Mouse (Mus musculus) midbrain, embryonic 10.5 days (tissue): ENCODE results near the gene Leng8. TPM values are rescaled to one million over a fixed set of nuclear protein-coding genes. Genes with fewer than 3 reads are reported as not detected.

ENCODE experiments used
- DNase-seq: peaks from one replicate; pipeline ENCODE4 v3.0.0-alpha.2; 2017; ENCODE audit warnings: low spot score
- H3K27ac ChIP-seq: fragments of 300-500 bp; sonication (generic); replicated peaks from 2 replicates; pipeline ENCODE4 v1.5.1; 2016; ENCODE audit warnings: mild to moderate bottlenecking
- H3K27me3 ChIP-seq: fragments of 300-500 bp; sonication (generic); 2 replicates; pipeline ENCODE4 v1.6.1; 2016; ENCODE audit warnings: low read depth, mild to moderate bottlenecking; ENCODE audit not compliant: poor library complexity, severe bottlenecking
- H3K36me3 ChIP-seq: fragments of 300-500 bp; sonication (generic); 2 replicates; pipeline ENCODE4 v1.6.1; 2016; ENCODE audit warnings: mild to moderate bottlenecking, moderate library complexity
- H3K4me1 ChIP-seq: fragments of 300-500 bp; sonication (generic); 2 replicates; pipeline ENCODE4 v1.6.1; 2016
- H3K4me3 ChIP-seq: fragments of 300-500 bp; sonication (generic); 2 replicates; pipeline ENCODE4 v1.5.1; 2016; ENCODE audit warnings: mild to moderate bottlenecking, moderate library complexity
- H3K9me3 ChIP-seq: fragments of 300-500 bp; sonication (generic); replicated peaks from 2 replicates; pipeline ENCODE4 v1.6.1; 2016; ENCODE audit warnings: mild to moderate bottlenecking
- WGBS: fragments of 180-500 bp; shearing (Covaris S2); methylation state at CpG from one replicate; pipeline ENCODE4 v1.1.7; 2016; 5-methylcytosine and 5-hydroxymethylcytosine counted together
- polyA plus RNA-seq: library from polyadenylated mRNA; unstranded; fragments of >200 nt; fragmentation: Nextera tagmentation; extraction: Ambion mirVana; gene quantifications from 2 replicates; pipeline ENCODE4 v1.2.1, GENCODE M21; 2016

The Leng8 gene
- polyA plus RNA-seq, 1 experiment from 2014 or later: 63.1 TPM

GRCm38 (mm10) chr7:4144766-4145551 lies 8.1 kb downstream of the Leng8 start:
- no peak overlapping the region for H3K4me3 ChIP-seq
- WGBS: 97% methylated on average over 20 of the region's 20 CpGs

GRCm38 (mm10) chr7:4145552-4146190 lies 8.8 kb downstream of the Leng8 start:
- Histone ChIP-seq H3K27me3 (peaks cover 8% of the 10 kb centered on the region), H3K36me3 (peaks cover 80% of the 10 kb centered on the region), H3K4me3 (no peak overlapping the region), H3K9me3 (no peaks in the 10 kb centered on the region; the same call in 1 of the 2 replicates), H3K27ac (no peak overlapping the region), H3K4me1 (peaks cover 22% of the 10 kb centered on the region)
- 79% methylated on average over 6 of the region's 6 CpGs for WGBS
- no peak for DNase-seq

More at GRCm38 (mm10) chr7:4144766-4145551, 8.1 kb downstream of the Leng8 start:
- no peaks in the 10 kb centered on the region; the same call in 1 of the 2 replicates for H3K9me3 ChIP-seq
- peaks cover 15% of the 10 kb centered on the region for H3K4me1 ChIP-seq
- no peak overlapping the region for H3K27ac ChIP-seq
- H3K27me3 ChIP-seq: peaks cover 1% of the 10 kb centered on the region
- H3K36me3 ChIP-seq: peaks cover 88% of the 10 kb centered on the region
- DNase-seq: no peak

GRCm38 (mm10) chr7:4146241-4147180 lies 9.7 kb downstream of the Leng8 start:
- 97% methylated on average over 23 of the region's 23 CpGs for WGBS
- no peak overlapping the region for H3K4me3 ChIP-seq
- DNase-seq: no peak
- peaks cover 17% of the 10 kb centered on the region for H3K27me3 ChIP-seq
- H3K4me1 ChIP-seq: peaks cover 30% of the 10 kb centered on the region
- H3K9me3 ChIP-seq: no peaks in the 10 kb centered on the region; the same call in 1 of the 2 replicates
- no peak overlapping the region for H3K27ac ChIP-seq
- H3K36me3 ChIP-seq: peaks cover 72% of the 10 kb centered on the region

- Histone ChIP-seq H3K4me1 (peaks cover 31% of the 10 kb centered on the region), H3K36me3 (peaks cover 63% of the 10 kb centered on the region), H3K4me3 (no peak overlapping the region), H3K9me3 (no peaks in the 10 kb centered on the region; the same call in 1 of the 2 replicates), H3K27me3 (peaks cover 25% of the 10 kb centered on the region), H3K27ac (no peak overlapping the region)
- WGBS: 92% methylated on average over 19 of the region's 20 CpGs
- DNase-seq: no peak
Measured at GRCm38 (mm10) chr7:4147371-4147770, 10.5 kb downstream of the Leng8 start.

- H3K4me3 ChIP-seq: 0 out of 2 replicates have a peak overlapping the region, but pooled peaks have one; percentile 80
- 93% methylated on average over 4 of the region's 4 CpGs for WGBS
- H3K27ac ChIP-seq: no peak overlapping the region
- H3K27me3 ChIP-seq: peaks cover 30% of the 10 kb centered on the region
- H3K9me3 ChIP-seq: no peaks in the 10 kb centered on the region; the same call in 1 of the 2 replicates
- peaks cover 31% of the 10 kb centered on the region for H3K4me1 ChIP-seq
- H3K36me3 ChIP-seq: peaks cover 59% of the 10 kb centered on the region
- no peak for DNase-seq
Measured at GRCm38 (mm10) chr7:4147836-4148235, 11.0 kb downstream of the Leng8 start.

GRCm38 (mm10) chr7:4148341-4149208 lies 11.7 kb downstream of the Leng8 start:
- Histone ChIP-seq H3K4me1 (peaks cover 31% of the 10 kb centered on the region), H3K27ac (peak overlapping the region; percentile 85), H3K4me3 (peak overlapping the region; percentile 80), H3K27me3 (peaks cover 35% of the 10 kb centered on the region), H3K9me3 (no peaks in the 10 kb centered on the region; the same call in 1 of the 2 replicates), H3K36me3 (peaks cover 51% of the 10 kb centered on the region)
- no peak for DNase-seq
- 29% methylated on average over 18 of the region's 18 CpGs for WGBS

GRCm38 (mm10) chr7:4149209-4150054 lies 12.6 kb downstream of the Leng8 start:
- H3K27ac ChIP-seq: peak overlapping the region; percentile 85
- peak; percentile 72 for DNase-seq
- H3K4me3 ChIP-seq: peak overlapping the region; percentile 80
- WGBS: under 1% methylated on average over 64 of the region's 64 CpGs
- peaks cover 35% of the 10 kb centered on the region for H3K27me3 ChIP-seq
- H3K4me1 ChIP-seq: peaks cover 31% of the 10 kb centered on the region
- H3K36me3 ChIP-seq: peaks cover 43% of the 10 kb centered on the region
- H3K9me3 ChIP-seq: no peaks in the 10 kb centered on the region; the same call in 1 of the 2 replicates

GRCm38 (mm10) chr7:4150059-4150541 lies 13.3 kb downstream of the Leng8 start, which contains the start of gene Leng9:
Gene Leng9 (minus strand): TSS chr7:4150374.
- H3K4me1 ChIP-seq: peaks cover 34% of the 10 kb centered on the region
- no peak for DNase-seq
- no peaks in the 10 kb centered on the region; the same call in 1 of the 2 replicates for H3K9me3 ChIP-seq
- peak within 1 kb of the TSS; percentile 85 for H3K27ac ChIP-seq
- 2% methylated on average over 14 of the region's 14 CpGs for WGBS
- H3K4me3 ChIP-seq: peak within 1 kb of the TSS; percentile 80
- H3K27me3 ChIP-seq: peaks cover 35% of the 10 kb centered on the region
- peaks cover 36% of the 10 kb centered on the region for H3K36me3 ChIP-seq

- no peak for DNase-seq
- no peak overlapping the region for H3K27ac ChIP-seq
- no peaks in the 10 kb centered on the region for H3K9me3 ChIP-seq
- peak overlapping the region; percentile 80 for H3K4me3 ChIP-seq
- H3K27me3 ChIP-seq: peaks cover 35% of the 10 kb centered on the region
- H3K36me3 ChIP-seq: peaks cover 29% of the 10 kb centered on the region
- peaks cover 34% of the 10 kb centered on the region for H3K4me1 ChIP-seq
- WGBS: 9% methylated on average over 14 of the region's 14 CpGs
Measured at GRCm38 (mm10) chr7:4150811-4151221, 14.0 kb downstream of the Leng8 start.

- Histone ChIP-seq H3K4me1 (peaks cover 34% of the 10 kb centered on the region), H3K9me3 (no peaks in the 10 kb centered on the region), H3K27ac (no peak overlapping the region), H3K27me3 (peaks cover 35% of the 10 kb centered on the region), H3K36me3 (peaks cover 25% of the 10 kb centered on the region), H3K4me3 (peak overlapping the region; percentile 80)
- no peak for DNase-seq
- WGBS: 16% methylated on average over 22 of the region's 22 CpGs
Measured at GRCm38 (mm10) chr7:4151241-4151640, 14.4 kb downstream of the Leng8 start.
